Mouse (Mus musculus): Measurements from ENCODE around the gene Rab44. TPM values are rescaled to one million over a fixed set of nuclear protein-coding genes. Genes with fewer than 3 reads are reported as not detected.

The Rab44 gene
- polyA plus RNA-seq, 1 experiment from 2014 or later: not detected

DNA sequence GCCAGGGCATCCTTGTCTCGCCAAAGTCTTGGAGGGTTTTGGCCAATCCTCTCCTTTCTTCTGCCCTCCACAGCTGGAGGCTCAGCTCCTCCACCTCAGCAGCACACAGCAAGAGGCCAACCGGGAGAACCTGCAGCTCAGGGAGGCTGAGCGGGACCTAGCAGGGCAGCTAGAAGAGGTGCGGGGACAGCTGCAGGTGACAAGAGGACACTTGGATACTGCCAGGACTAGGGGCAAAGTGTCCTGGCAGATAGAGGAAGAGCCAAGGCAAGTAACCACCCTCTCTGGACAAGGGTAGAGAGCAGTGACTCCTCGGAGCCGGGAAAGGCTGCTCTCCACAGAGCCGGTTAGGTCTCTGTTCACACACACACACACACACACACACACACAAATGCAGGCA lies 24.0 kb downstream of the Rab44 start:
- ATAC-seq (ENCODE audit: low FRiP score): no peak
- H3K9me3 ChIP-seq (ENCODE audit: control insufficient read depth, low read length): no peaks in the 10 kb centered on the region
- no peak for DNase-seq (ENCODE audit: low spot score)
- no peak overlapping the region for H3K4me2 ChIP-seq (replicated peaks)
- no peaks in the 10 kb centered on the region for H3K4me1 ChIP-seq (replicated peaks; ENCODE audit: control insufficient read depth, insufficient read depth, low read length)
- no peak overlapping the region for H3K27ac ChIP-seq
- no peak overlapping the region for H3K4me3 ChIP-seq (replicated peaks; ENCODE audit: low read length)
- H3K27me3 ChIP-seq (ENCODE audit: control insufficient read depth, insufficient read depth, low read length): no peaks in the 10 kb centered on the region
- H3K36me3 ChIP-seq (replicated peaks; ENCODE audit: control insufficient read depth, insufficient read depth): no peaks in the 10 kb centered on the region
- H3K9ac ChIP-seq: no peak overlapping the region
- 87% methylated on average over 7 of the region's 7 CpGs for WGBS

GRCm38 (mm10) chr17:29141577-29141976 lies 27.6 kb downstream of the Rab44 start:
- Histone ChIP-seq H3K4me3 (replicated peaks; ENCODE audit: low read length) (no peak overlapping the region), H3K4me1 (replicated peaks; ENCODE audit: control insufficient read depth, insufficient read depth, low read length) (no peaks in the 10 kb centered on the region), H3K9ac (no peak overlapping the region), H3K4me2 (replicated peaks) (no peak overlapping the region), H3K27ac (no peak overlapping the region), H3K36me3 (replicated peaks; ENCODE audit: control insufficient read depth, insufficient read depth) (no peaks in the 10 kb centered on the region), H3K9me3 (ENCODE audit: control insufficient read depth, low read length) (no peaks in the 10 kb centered on the region), H3K27me3 (ENCODE audit: control insufficient read depth, insufficient read depth, low read length) (no peaks in the 10 kb centered on the region)
- 85% methylated on average over 3 of the region's 3 CpGs for WGBS
- ATAC-seq (ENCODE audit: low FRiP score) (no peak), DNase-seq (ENCODE audit: low spot score) (no peak)

DNA sequence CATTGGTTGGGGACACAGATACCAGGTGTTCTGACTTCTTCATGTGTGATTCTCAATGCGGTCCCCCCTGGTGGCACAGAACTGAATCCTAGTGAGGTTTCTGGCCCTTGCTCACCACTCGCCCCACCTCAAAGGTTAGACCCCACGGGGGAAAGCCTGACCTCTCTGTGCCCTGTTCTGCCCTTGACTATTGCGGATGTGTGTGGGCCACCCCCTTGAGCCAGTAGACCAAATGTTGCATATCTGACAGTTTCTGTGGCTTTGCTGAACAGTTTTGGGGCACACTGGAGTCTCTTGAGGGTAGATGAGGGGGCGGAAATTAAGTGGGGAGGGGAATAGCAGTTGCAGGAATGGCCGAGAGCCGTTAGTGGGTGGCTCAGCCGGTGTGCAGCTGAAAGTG lies 29.3 kb downstream of the Rab44 start:
- H3K27me3 ChIP-seq (ENCODE audit: control insufficient read depth, insufficient read depth, low read length): no peaks in the 10 kb centered on the region
- no peak overlapping the region for H3K27ac ChIP-seq
- WGBS: 83% methylated on average over 8 of the region's 8 CpGs
- H3K4me2 ChIP-seq (replicated peaks): no peak overlapping the region
- ATAC-seq (ENCODE audit: low FRiP score): no peak
- no peak overlapping the region for H3K4me3 ChIP-seq (replicated peaks; ENCODE audit: low read length)
- DNase-seq (ENCODE audit: low spot score): no peak
- no peaks in the 10 kb centered on the region for H3K9me3 ChIP-seq (ENCODE audit: control insufficient read depth, low read length)
- 0 out of 2 replicates have a peak, but pooled peaks cover 2% of the 10 kb centered on the region for H3K4me1 ChIP-seq (replicated peaks; ENCODE audit: control insufficient read depth, insufficient read depth, low read length)
- no peaks in the 10 kb centered on the region for H3K36me3 ChIP-seq (replicated peaks; ENCODE audit: control insufficient read depth, insufficient read depth)
- H3K9ac ChIP-seq: no peak overlapping the region

GRCm38 (mm10) chr17:29145101-29145500 lies 31.2 kb downstream of the Rab44 start:
- H3K27ac ChIP-seq: no peak overlapping the region
- WGBS: 90% methylated on average over 12 of the region's 12 CpGs

GRCm38 (mm10) chr17:29147273-29147672 lies 33.3 kb downstream of the Rab44 start:
- ATAC-seq (ENCODE audit: low FRiP score) (no peak), DNase-seq (ENCODE audit: low spot score) (no peak)
- Histone ChIP-seq H3K4me2 (replicated peaks) (no peak overlapping the region), H3K4me1 (replicated peaks; ENCODE audit: control insufficient read depth, insufficient read depth, low read length) (0 out of 2 replicates have a peak, but pooled peaks cover 2% of the 10 kb centered on the region), H3K27me3 (ENCODE audit: control insufficient read depth, insufficient read depth, low read length) (no peaks in the 10 kb centered on the region), H3K4me3 (replicated peaks; ENCODE audit: low read length) (no peak overlapping the region), H3K9ac (no peak overlapping the region), H3K36me3 (replicated peaks; ENCODE audit: control insufficient read depth, insufficient read depth) (no peaks in the 10 kb centered on the region), H3K27ac (no peak overlapping the region), H3K9me3 (ENCODE audit: control insufficient read depth, low read length) (no peaks in the 10 kb centered on the region)
- WGBS: 83% methylated on average over 14 of the region's 14 CpGs

More at GRCm38 (mm10) chr17:29145101-29145500, 31.2 kb downstream of the Rab44 start:
- Histone ChIP-seq H3K27me3 (ENCODE audit: control insufficient read depth, insufficient read depth, low read length) (no peaks in the 10 kb centered on the region), H3K4me3 (replicated peaks; ENCODE audit: low read length) (no peak overlapping the region), H3K4me1 (replicated peaks; ENCODE audit: control insufficient read depth, insufficient read depth, low read length) (0 out of 2 replicates have a peak, but pooled peaks cover 2% of the 10 kb centered on the region), H3K9me3 (ENCODE audit: control insufficient read depth, low read length) (no peaks in the 10 kb centered on the region), H3K36me3 (replicated peaks; ENCODE audit: control insufficient read depth, insufficient read depth) (no peaks in the 10 kb centered on the region), H3K9ac (no peak overlapping the region), H3K4me2 (replicated peaks) (no peak overlapping the region)
- ATAC-seq (ENCODE audit: low FRiP score): no peak
- no peak for DNase-seq (ENCODE audit: low spot score)

- DNase-seq (ENCODE audit: low spot score): no peak
- Histone ChIP-seq H3K4me2 (replicated peaks) (no peak overlapping the region), H3K4me3 (replicated peaks; ENCODE audit: low read length) (no peak overlapping the region), H3K36me3 (replicated peaks; ENCODE audit: control insufficient read depth, insufficient read depth) (no peaks in the 10 kb centered on the region), H3K9me3 (ENCODE audit: control insufficient read depth, low read length) (no peaks in the 10 kb centered on the region), H3K27ac (no peak overlapping the region), H3K4me1 (replicated peaks; ENCODE audit: control insufficient read depth, insufficient read depth, low read length) (0 out of 2 replicates have a peak, but pooled peaks cover 2% of the 10 kb centered on the region), H3K9ac (no peak overlapping the region), H3K27me3 (ENCODE audit: control insufficient read depth, insufficient read depth, low read length) (no peaks in the 10 kb centered on the region)
- ATAC-seq (ENCODE audit: low FRiP score): no peak
- 69% methylated on average over 6 of the region's 6 CpGs for WGBS
These were observed 33.8 kb downstream of the Rab44 start for GRCm38 (mm10) chr17:29147773-29148172.

DNA sequence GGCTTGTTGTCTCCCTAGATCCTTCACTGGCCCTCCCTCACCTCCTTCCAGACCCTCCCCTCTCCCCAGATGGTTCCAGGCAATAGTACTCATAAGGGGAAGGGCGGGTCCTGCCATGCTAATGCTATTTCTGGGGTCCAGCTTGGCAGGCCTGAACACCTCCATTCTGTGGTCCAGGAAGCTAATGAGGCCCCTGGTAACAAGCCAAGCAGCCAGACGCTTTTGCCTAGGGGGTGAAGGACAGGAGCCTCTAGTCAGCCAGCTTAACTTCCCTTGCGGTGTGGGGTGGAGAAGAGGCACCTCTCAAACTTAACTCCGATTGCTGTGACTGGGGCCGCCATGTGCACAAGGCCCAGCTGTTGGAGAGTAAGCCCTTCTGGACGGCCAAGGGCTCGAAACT lies 35.8 kb downstream of the Rab44 start:
- 67% methylated on average over 7 of the region's 7 CpGs for WGBS
- no peak for DNase-seq (ENCODE audit: low spot score)
- no peak for ATAC-seq (ENCODE audit: low FRiP score)

GRCm38 (mm10) chr17:29152547-29152946 lies 38.6 kb downstream of the Rab44 start:
- Histone ChIP-seq H3K27me3 (ENCODE audit: control insufficient read depth, insufficient read depth, low read length) (no peaks in the 10 kb centered on the region), H3K36me3 (replicated peaks; ENCODE audit: control insufficient read depth, insufficient read depth) (no peaks in the 10 kb centered on the region), H3K27ac (no peak overlapping the region), H3K9ac (no peak overlapping the region), H3K9me3 (ENCODE audit: control insufficient read depth, low read length) (no peaks in the 10 kb centered on the region), H3K4me3 (replicated peaks; ENCODE audit: low read length) (no peak overlapping the region), H3K4me1 (replicated peaks; ENCODE audit: control insufficient read depth, insufficient read depth, low read length) (peaks cover 10% of the 10 kb centered on the region), H3K4me2 (replicated peaks) (no peak overlapping the region)
- 79% methylated on average over 5 of the region's 5 CpGs for WGBS
- ATAC-seq (ENCODE audit: low FRiP score): no peak
- no peak for DNase-seq (ENCODE audit: low spot score)

More for the DNA sequence above, 35.8 kb downstream of the Rab44 start:
- H3K36me3 ChIP-seq (replicated peaks; ENCODE audit: control insufficient read depth, insufficient read depth): no peaks in the 10 kb centered on the region
- no peaks in the 10 kb centered on the region for H3K9me3 ChIP-seq (ENCODE audit: control insufficient read depth, low read length)
- H3K4me1 ChIP-seq (replicated peaks; ENCODE audit: control insufficient read depth, insufficient read depth, low read length): 0 out of 2 replicates have a peak, but pooled peaks cover 2% of the 10 kb centered on the region
- no peak overlapping the region for H3K9ac ChIP-seq
- H3K4me3 ChIP-seq (replicated peaks; ENCODE audit: low read length): no peak overlapping the region
- no peaks in the 10 kb centered on the region for H3K27me3 ChIP-seq (ENCODE audit: control insufficient read depth, insufficient read depth, low read length)
- H3K27ac ChIP-seq: no peak overlapping the region
- no peak overlapping the region for H3K4me2 ChIP-seq (replicated peaks)

GRCm38 (mm10) chr17:29154247-29154646 lies 40.3 kb downstream of the Rab44 start:
- 89% methylated on average over 13 of the region's 13 CpGs for WGBS
- Histone ChIP-seq H3K4me1 (replicated peaks; ENCODE audit: control insufficient read depth, insufficient read depth, low read length) (peaks cover 7% of the 10 kb centered on the region), H3K36me3 (replicated peaks; ENCODE audit: control insufficient read depth, insufficient read depth) (no peaks in the 10 kb centered on the region), H3K4me3 (replicated peaks; ENCODE audit: low read length) (no peak overlapping the region), H3K27me3 (ENCODE audit: control insufficient read depth, insufficient read depth, low read length) (no peaks in the 10 kb centered on the region), H3K9ac (no peak overlapping the region), H3K4me2 (replicated peaks) (no peak overlapping the region), H3K27ac (no peak overlapping the region), H3K9me3 (ENCODE audit: control insufficient read depth, low read length) (no peaks in the 10 kb centered on the region)
- ATAC-seq (ENCODE audit: low FRiP score) (no peak), DNase-seq (ENCODE audit: low spot score) (no peak)
